Mouse (Mus musculus) CH12.LX (cell line): ENCODE measurements around the gene Asap2. TPM values are rescaled to one million over a fixed set of nuclear protein-coding genes. Genes with fewer than 3 reads are reported as not detected.

Experiments
- DNase-seq: peaks from one replicate; pipeline ENCODE4 v3.0.0-alpha.2; 2013; ENCODE audit errors: extremely low read depth
- H3K27ac ChIP-seq: 2 replicates; pipeline ENCODE4 v1.5.1; 2012; ENCODE audit warnings: low read depth, mild to moderate bottlenecking, control low read depth, moderate library complexity; ENCODE audit not compliant: insufficient read depth
- H3K27me3 ChIP-seq: replicated peaks from 2 replicates; pipeline ENCODE3; 2012; ENCODE audit warnings: inconsistent platforms
- H3K36me3 ChIP-seq, 2 experiments: replicated peaks in 1 of 2; 2 replicates each; pipeline versions ENCODE3 to v1.6.1; 2012; ENCODE audit warnings: inconsistent platforms in 1 of 2, low read length in 1 of 2, mild to moderate bottlenecking in 1 of 2, mixed read lengths in 1 of 2, moderate library complexity in 1 of 2; ENCODE audit not compliant: control insufficient read depth in 1 of 2, insufficient read depth in 1 of 2
- H3K4me1 ChIP-seq, 2 experiments: 2 replicates each; pipeline ENCODE4 v1.6.1; 2012; ENCODE audit warnings: inconsistent platforms in 1 of 2, moderate library complexity in 1 of 2; ENCODE audit not compliant: insufficient read depth in 2 of 2, control insufficient read depth in 1 of 2
- H3K4me2 ChIP-seq: 2 replicates; pipeline ENCODE4 v1.6.1; 2012; ENCODE audit warnings: low read depth, mild to moderate bottlenecking, control low read depth; ENCODE audit not compliant: poor library complexity, insufficient read depth, severe bottlenecking
- H3K4me3 ChIP-seq, 3 experiments: fragments of 150-350 bp in 1 of 3; sonication (generic) in 1 of 3; replicated peaks in 1 of 3; 2 replicates each; pipeline versions ENCODE3 to v1.5.1; 2011 to 2012; ENCODE audit warnings: low read depth in 2 of 3, low read length in 2 of 3, mild to moderate bottlenecking in 2 of 3, moderate library complexity in 2 of 3, control low read depth in 1 of 3, improper control_type of control experiment in 1 of 3, inconsistent platforms in 1 of 3, mixed read lengths in 1 of 3; ENCODE audit not compliant: poor library complexity in 1 of 3
- H3K79me2 ChIP-seq: replicated peaks from 2 replicates; pipeline ENCODE4 v1.6.1; 2012; ENCODE audit warnings: mild to moderate bottlenecking, moderate library complexity; ENCODE audit not compliant: control insufficient read depth, poor library complexity, insufficient read depth, severe bottlenecking; ENCODE audit errors: extremely low read depth
- H3K9ac ChIP-seq: 2 replicates; pipeline ENCODE4 v1.6.1; 2012; ENCODE audit warnings: low read depth, mild to moderate bottlenecking, control low read depth, moderate library complexity; ENCODE audit not compliant: insufficient read depth
- H3K9me3 ChIP-seq: replicated peaks from 2 replicates; pipeline ENCODE3; 2012; ENCODE audit warnings: low read length, inconsistent platforms, mixed read lengths
- BHLHE40 ChIP-seq: IDR thresholded peaks from 2 replicates; pipeline ENCODE4 v1.6.1; 2011; ENCODE audit warnings: mild to moderate bottlenecking, low read depth, low read length, improper control_type of control experiment
- E2F4 ChIP-seq: IDR thresholded peaks from 2 replicates; pipeline ENCODE4 v1.6.1; 2011; ENCODE audit warnings: low read depth, low read length, improper control_type of control experiment; ENCODE audit not compliant: insufficient replicate concordance
- EP300 ChIP-seq: IDR thresholded peaks from 2 replicates; pipeline ENCODE4 v1.6.1; 2011; ENCODE audit warnings: low read length, improper control_type of control experiment
- IRF4 ChIP-seq: IDR thresholded peaks from 2 replicates; pipeline ENCODE4 v1.6.1; 2014; ENCODE audit warnings: low read depth, mild to moderate bottlenecking, inconsistent platforms, low read length, improper control_type of control experiment
- JUN ChIP-seq: IDR thresholded peaks from 2 replicates; pipeline ENCODE4 v1.6.1; 2011; ENCODE audit warnings: low read depth, mild to moderate bottlenecking, low read length, improper control_type of control experiment, moderate library complexity; ENCODE audit not compliant: insufficient read depth
- MAFK ChIP-seq: IDR thresholded peaks from 2 replicates; pipeline ENCODE4 v1.6.1; 2011; ENCODE audit warnings: low read length, improper control_type of control experiment; ENCODE audit not compliant: insufficient replicate concordance
- MEF2A ChIP-seq: IDR thresholded peaks from 2 replicates; pipeline ENCODE4 v1.6.1; 2014; ENCODE audit warnings: low read depth, mild to moderate bottlenecking, inconsistent platforms, low read length, improper control_type of control experiment, borderline replicate concordance
- NELFE ChIP-seq: IDR thresholded peaks from 2 replicates; pipeline ENCODE4 v1.6.1; 2011; ENCODE audit warnings: low read depth, low read length, improper control_type of control experiment
- POLR2AphosphoS2 ChIP-seq: IDR thresholded peaks from 2 replicates; pipeline ENCODE4 v1.6.1; 2011; ENCODE audit warnings: low read depth, low read length, improper control_type of control experiment
- SIN3A ChIP-seq: IDR thresholded peaks from 2 replicates; pipeline ENCODE4 v1.6.1; 2012; ENCODE audit warnings: low read length, improper control_type of control experiment, inconsistent platforms
- SMC3 ChIP-seq: IDR thresholded peaks from 2 replicates; pipeline ENCODE4 v1.6.1; 2011; ENCODE audit warnings: low read depth, low read length, improper control_type of control experiment
- TCF12 ChIP-seq: IDR thresholded peaks from 2 replicates; pipeline ENCODE4 v1.6.1; 2014; ENCODE audit warnings: low read depth, mild to moderate bottlenecking, inconsistent platforms, low read length, improper control_type of control experiment
- USF2 ChIP-seq: conservative IDR thresholded peaks from 2 replicates; pipeline ENCODE4 v1.6.1; 2011; ENCODE audit warnings: low read depth, low read length, improper control_type of control experiment
- ZKSCAN1 ChIP-seq: IDR thresholded peaks from 2 replicates; pipeline ENCODE4 v1.6.1; 2012; ENCODE audit warnings: low read depth, inconsistent platforms, low read length, improper control_type of control experiment, borderline replicate concordance
- dilution Hi-C: fragments of 300-500 bp; cut with MboI; formaldehyde crosslinking; loops from 2 replicates; pipeline ENCODE4 v1.14.3; 2020; ENCODE audit warnings: low sequenced_read_pairs; ENCODE audit not compliant: extremely low pct_unique_long_range_greater_than_20kb, extremely low pct_ligation_motif_present
- in situ Hi-C: fragments of 300-500 bp; cut with MboI; formaldehyde crosslinking; loops from 3 replicates; pipeline ENCODE4 v1.14.3; 2019; ENCODE audit warnings: low sequenced_read_pairs, low pct_ligation_motif_present, low pct_unique_long_range_greater_than_20kb, mixed read lengths
- polyA plus RNA-seq: library from polyadenylated mRNA; unstranded; fragments of >175 nt; gene quantifications from 2 replicates; pipeline ENCODE4 v1.2.1, GENCODE M21; 2012; ENCODE audit warnings: low read depth; ENCODE audit not compliant: insufficient read length
- total RNA-seq, 2 experiments: library from RNA; depleted of rRNA; stranded (reverse); fragments of 300-350 nt in 1 of 2; fragments of >200 nt in 1 of 2; gene quantifications; 2 replicates each; pipeline ENCODE4 v1.2.3; 2012 to 2014

Gene Asap2
- total and polyA plus RNA-seq, 3 experiments, result 0.17 to 0.64 (median 0.17) TPM

- TF ChIP-seq JUN (no peak), TCF12 (no peak), IRF4 (no peak), SIN3A (no peak), SMC3 (no peak), ZKSCAN1 (no peak), USF2 (no peak), E2F4 (no peak), BHLHE40 (no peak), POLR2AphosphoS2 (no peak), EP300 (no peak)
- Histone ChIP-seq H3K27me3 (no peaks in the 10 kb centered on the region), H3K4me3 (no peak overlapping the region), H3K9me3 (no peaks in the 10 kb centered on the region), H3K9ac (no peak overlapping the region), H3K27ac (no peak overlapping the region), H3K36me3 (no peaks in the 10 kb centered on the region), H3K4me1 (no peaks in the 10 kb centered on the region), H3K4me2 (no peak overlapping the region), H3K79me2 (no peaks in the 10 kb centered on the region)
- in situ Hi-C loops, result no loop called here
- dilution Hi-C loops, result no loop called here
- no peak for DNase-seq
Measured at GRCm38 (mm10) chr12:21141691-21142300, 151.5 kb downstream of the Asap2 start.

GRCm38 (mm10) chr12:21142489-21143254, 152.4 kb downstream of the Asap2 start:
- TF ChIP-seq IRF4 (no peak), MEF2A (no peak), SIN3A (no peak), JUN (no peak), EP300 (no peak), NELFE (no peak), TCF12 (no peak), MAFK (no peak)
- in situ Hi-C loops (no loop called here), dilution Hi-C loops (no loop called here)
- H3K27me3 ChIP-seq, result no peaks in the 10 kb centered on the region
- no peak for DNase-seq
- H3K79me2 ChIP-seq, result no peaks in the 10 kb centered on the region
- H3K4me3 ChIP-seq, result no peak overlapping the region
- H3K4me2 ChIP-seq, result no peak overlapping the region
- no peaks in the 10 kb centered on the region for H3K9me3 ChIP-seq
- no peak overlapping the region for H3K9ac ChIP-seq
- no peaks in the 10 kb centered on the region for H3K36me3 ChIP-seq
- H3K4me1 ChIP-seq, result no peaks in the 10 kb centered on the region
- no peak overlapping the region for H3K27ac ChIP-seq
